Mouse (Mus musculus) cerebellum, adult 2 months (tissue): ENCODE data around the gene Tlr5. TPM values are rescaled to one million over a fixed set of nuclear protein-coding genes. Genes with fewer than 3 reads are reported as not detected.

Experiments used
- DNase-seq, 2 experiments: peaks; one replicate each; pipeline ENCODE4 v3.0.0; 2021
- H3K27ac ChIP-seq: fragments of 200-500 bp; 2 replicates; pipeline ENCODE4 v1.5.1; 2012; ENCODE audit warnings: low read length, control low read depth, inconsistent platforms; ENCODE audit not compliant: insufficient read depth
- H3K27me3 ChIP-seq: fragments of 200-500 bp; 2 replicates; pipeline ENCODE4 v1.6.1; 2012; ENCODE audit warnings: inconsistent platforms, mild to moderate bottlenecking, low read length, moderate library complexity; ENCODE audit not compliant: control insufficient read depth, insufficient read depth
- H3K4me1 ChIP-seq: fragments of 200-500 bp; 2 replicates; pipeline ENCODE4 v1.6.1; 2011; ENCODE audit warnings: low read length; ENCODE audit not compliant: control insufficient read depth, insufficient read depth
- H3K4me3 ChIP-seq: fragments of 200-500 bp; replicated peaks from 2 replicates; pipeline ENCODE3; 2011; ENCODE audit warnings: mild to moderate bottlenecking, low read depth, low read length, control low read depth; ENCODE audit not compliant: insufficient read depth
- CTCF ChIP-seq: fragments of 200-500 bp; IDR thresholded peaks from 2 replicates; pipeline ENCODE4 v1.5.1; 2011; ENCODE audit warnings: low read depth, mild to moderate bottlenecking, control low read depth, low read length, moderate library complexity, borderline replicate concordance; ENCODE audit not compliant: insufficient read depth
- POLR2A ChIP-seq: fragments of 200-500 bp; IDR thresholded peaks from 2 replicates; pipeline ENCODE4 v1.6.1; 2011; ENCODE audit warnings: low read length, control low read depth, borderline replicate concordance; ENCODE audit not compliant: insufficient read depth
- WGBS: fragments of 180-500 bp; shearing (Covaris S2); methylation state at CpG from one replicate; pipeline ENCODE4 v1.1.7; 2018; 5-methylcytosine and 5-hydroxymethylcytosine counted together
- polyA plus RNA-seq: library from polyadenylated mRNA; depleted of rRNA; stranded (reverse); fragments of >200 nt; gene quantifications from 2 replicates; pipeline ENCODE4 v1.2.3, GENCODE M21; 2012

Gene Tlr5
- polyA plus RNA-seq, 1 experiment = 0.28 TPM

GRCm38 (mm10) chr1:182956186-182956960, 1.8 kb downstream of the Tlr5 start:
- no peaks in the 10 kb centered on the region; the same call in 1 of the 2 replicates for H3K4me1 ChIP-seq
- DNase-seq = no peak
- WGBS = 79% methylated on average over 12 of the region's 12 CpGs
- H3K27ac ChIP-seq = no peak overlapping the region
- TF ChIP-seq POLR2A (no peak), CTCF (no peak)
- H3K4me3 ChIP-seq = no peak overlapping the region
- peaks cover 1% of the 10 kb centered on the region; the same call in 1 of the 2 replicates for H3K27me3 ChIP-seq

DNA sequence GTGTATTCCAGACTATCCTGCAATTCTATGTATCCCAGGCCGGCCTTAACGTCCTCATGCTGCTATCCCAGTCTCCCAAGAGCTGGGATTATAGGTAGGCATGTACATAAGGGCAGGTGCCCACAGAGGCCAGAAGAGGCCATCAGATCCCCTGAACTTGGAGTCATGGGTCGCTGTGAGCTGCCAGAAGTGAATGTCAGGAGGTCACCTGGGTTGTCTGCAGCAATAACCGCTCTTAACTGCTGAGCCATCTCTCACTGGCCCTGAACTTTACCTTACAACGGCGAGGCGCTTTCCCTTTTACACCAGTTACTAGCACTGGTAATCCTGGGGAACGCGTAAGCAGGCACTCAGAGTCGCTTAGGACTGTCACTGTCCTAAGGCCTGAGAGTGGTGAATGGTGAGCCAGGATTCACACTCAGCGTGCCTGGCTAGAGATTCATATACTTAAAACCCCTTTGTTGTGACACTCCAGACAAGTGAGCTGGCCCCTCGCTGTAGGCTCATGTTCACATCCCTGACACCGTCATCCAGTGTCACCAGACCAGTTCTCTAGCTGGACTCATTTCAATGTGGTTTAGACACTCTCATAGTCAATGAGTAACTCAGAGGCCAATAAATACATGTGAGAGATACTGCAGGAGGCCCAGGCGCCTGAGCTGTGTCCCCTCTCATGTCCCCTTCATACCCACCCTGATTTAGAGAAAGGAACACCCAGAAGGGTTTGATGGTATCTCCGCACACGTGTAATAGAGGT, 2.6 kb downstream of the Tlr5 start:
- WGBS = 96% methylated on average over 16 of the region's 16 CpGs
- TF ChIP-seq POLR2A (no peak), CTCF (no peak)
- Histone ChIP-seq H3K4me1 (no peaks in the 10 kb centered on the region; the same call in 1 of the 2 replicates), H3K27ac (no peak overlapping the region), H3K27me3 (peaks cover 1% of the 10 kb centered on the region; the same call in 1 of the 2 replicates), H3K4me3 (no peak overlapping the region)
- DNase-seq = no peak

DNA sequence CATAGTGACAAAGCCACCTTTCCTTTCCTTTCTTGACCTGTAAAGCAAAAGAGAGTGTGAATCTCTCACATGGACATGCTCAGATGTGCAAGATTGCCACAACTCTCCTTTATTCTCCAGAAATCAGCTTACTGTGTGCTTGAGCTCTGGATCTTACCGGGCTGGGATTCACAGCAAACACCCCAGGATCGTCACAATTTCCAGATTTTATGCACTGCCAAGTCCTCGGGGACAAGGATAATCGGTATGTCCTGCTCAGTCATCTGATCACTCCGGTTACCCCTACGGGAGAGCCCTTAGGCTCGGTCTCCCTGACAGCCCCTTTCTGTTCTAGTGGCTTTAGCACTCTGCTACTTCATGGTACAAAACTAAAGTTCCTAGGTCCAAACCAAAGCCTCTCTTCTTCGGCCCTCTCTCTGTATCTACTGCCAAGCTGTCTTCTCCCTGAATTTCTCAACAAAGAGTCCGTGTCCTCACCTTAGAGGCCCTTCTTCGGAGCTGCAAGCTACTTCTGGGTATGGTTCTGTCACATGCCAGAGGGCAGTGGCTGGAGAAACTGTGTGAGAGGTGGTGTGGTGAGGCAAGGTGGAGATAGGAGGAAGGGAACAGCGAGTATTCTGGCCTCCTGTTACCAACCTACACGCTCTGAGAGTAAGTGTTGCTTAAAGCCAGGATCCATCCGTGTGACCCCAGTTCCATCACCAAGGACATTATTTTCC, 3.4 kb downstream of the Tlr5 start:
- DNase-seq = no peak
- 83% methylated on average over 13 of the region's 13 CpGs for WGBS
- no peak overlapping the region for H3K4me3 ChIP-seq
- H3K27ac ChIP-seq = no peak overlapping the region
- TF ChIP-seq POLR2A = no peak
- no peak for TF ChIP-seq CTCF
- H3K27me3 ChIP-seq = peaks cover 1% of the 10 kb centered on the region; the same call in 1 of the 2 replicates
- no peaks in the 10 kb centered on the region; the same call in 1 of the 2 replicates for H3K4me1 ChIP-seq

- no peak overlapping the region for H3K4me3 ChIP-seq
- TF ChIP-seq POLR2A = no peak
- no peak for TF ChIP-seq CTCF
- 84% methylated on average over 3 of the region's 3 CpGs for WGBS
- H3K27ac ChIP-seq = no peak overlapping the region
- H3K27me3 ChIP-seq = peaks cover 1% of the 10 kb centered on the region; the same call in 1 of the 2 replicates
- no peaks in the 10 kb centered on the region; the same call in 1 of the 2 replicates for H3K4me1 ChIP-seq
- DNase-seq = no peak
Observed at GRCm38 (mm10) chr1:182958824-182959223, 4.2 kb downstream of the Tlr5 start.

- H3K4me1 ChIP-seq = no peaks in the 10 kb centered on the region; the same call in 1 of the 2 replicates
- peaks cover 1% of the 10 kb centered on the region; the same call in 1 of the 2 replicates for H3K27me3 ChIP-seq
- TF ChIP-seq POLR2A = no peak
- TF ChIP-seq CTCF = no peak
- H3K4me3 ChIP-seq = peak overlapping the region; percentile 36
- H3K27ac ChIP-seq = no peak overlapping the region
- no peak for DNase-seq
- 4% methylated on average over 17 of the region's 17 CpGs for WGBS
Observed at GRCm38 (mm10) chr1:182959251-182959691, 4.7 kb downstream of the Tlr5 start.

DNA sequence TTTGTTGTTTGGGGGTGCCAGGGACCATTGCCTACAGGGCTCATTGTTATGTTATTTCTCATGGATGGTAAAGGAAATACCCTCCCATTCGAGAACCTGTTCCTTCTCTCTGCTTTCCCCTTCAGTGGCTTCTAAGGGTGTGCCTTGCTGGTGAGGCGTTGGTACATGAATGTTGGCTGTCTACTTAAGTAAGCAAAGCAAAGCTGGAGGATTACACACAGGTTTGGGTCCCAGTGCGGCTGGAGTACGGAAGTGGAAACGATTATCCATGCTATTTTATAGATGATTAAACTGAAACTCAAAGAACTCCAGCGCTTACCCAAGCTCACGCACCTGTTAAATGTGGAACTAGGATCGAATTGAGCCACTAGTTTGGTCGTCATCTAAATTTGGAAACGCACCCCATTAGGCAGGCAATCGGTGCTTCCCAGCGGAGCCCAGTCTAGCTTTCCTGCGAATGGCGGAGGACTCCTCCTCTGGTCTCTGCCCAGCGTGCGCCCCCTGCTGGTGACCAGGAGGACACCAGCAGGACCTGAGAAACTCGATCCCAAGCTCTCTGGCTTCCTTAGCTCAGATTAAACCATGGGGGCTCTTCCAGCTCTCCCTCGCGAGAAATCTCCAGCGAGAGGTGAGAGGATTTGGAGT, 5.3 kb downstream of the Tlr5 start:
- Histone ChIP-seq H3K27ac (no peak overlapping the region), H3K4me1 (no peaks in the 10 kb centered on the region; the same call in 1 of the 2 replicates), H3K27me3 (no peaks in the 10 kb centered on the region; the same call in 1 of the 2 replicates), H3K4me3 (peak overlapping the region; percentile 52)
- no peak for TF ChIP-seq POLR2A
- peak; percentile 88 for TF ChIP-seq CTCF
- WGBS = 1% methylated on average over 20 of the region's 20 CpGs
- peak; percentile 77 to 83 for DNase-seq

DNA sequence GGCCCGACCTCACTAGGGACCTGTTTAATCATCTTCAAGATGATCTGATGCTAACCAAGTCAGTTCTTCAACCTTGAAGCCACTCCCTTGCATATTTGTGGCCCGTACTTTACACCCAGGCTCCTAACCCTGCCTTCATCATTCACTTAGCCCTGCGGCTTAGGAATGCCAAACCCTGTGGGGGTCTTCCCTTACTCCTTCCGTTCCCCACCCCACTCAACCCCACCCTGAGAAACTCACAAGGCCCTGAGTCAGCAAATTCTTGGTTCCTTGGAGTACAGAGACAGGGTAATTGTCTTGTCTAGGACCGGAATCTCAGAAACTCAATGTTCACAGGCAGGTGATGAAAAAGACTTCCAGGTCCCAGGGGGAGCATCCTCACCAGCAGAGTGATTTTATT, 6.5 kb downstream of the Tlr5 start:
- H3K4me1 ChIP-seq = no peaks in the 10 kb centered on the region
- H3K27ac ChIP-seq = no peak overlapping the region
- no peaks in the 10 kb centered on the region; the same call in 1 of the 2 replicates for H3K27me3 ChIP-seq
- DNase-seq = no peak
- 85% methylated on average over 5 of the region's 5 CpGs for WGBS
- no peak overlapping the region for H3K4me3 ChIP-seq
- TF ChIP-seq POLR2A = no peak
- TF ChIP-seq CTCF = no peak
